Mouse (Mus musculus): ENCODE results near the gene Eif3k.

GRCm38 (mm10) chr7:28965346-28965840 is 16.3 kb downstream of the Eif3k start:
- no peak for TF ChIP-seq POLR2A (IDR thresholded peaks at IDR 0.05; ENCODE audit: insufficient read depth, low read depth, low read length)
- TF ChIP-seq EP300 (IDR thresholded peaks at IDR 0.05; ENCODE audit: insufficient read depth, low read depth, low read length), result no peak
- no peak for TF ChIP-seq CTCF (IDR thresholded peaks at IDR 0.05)

All from heart, adult 2 months (tissue).